Mouse (Mus musculus) lung, embryonic 15.5 days (tissue): Measurements from ENCODE around the gene Smc2. TPM values are rescaled to one million over a fixed set of nuclear protein-coding genes. Genes with fewer than 3 reads are reported as not detected.

Source experiments
- ATAC-seq: fragments of 200-750 bp; cut with Nextera tagmentation; 2 replicates; pipeline ENCODE4 v1.8.0; 2017; ENCODE audit warnings: moderate number of reproducible peaks, borderline replicate concordance; ENCODE audit not compliant: low FRiP score, low TSS enrichment; ENCODE audit errors: extremely low read depth
- H3K27ac ChIP-seq: fragments of 300-500 bp; sonication (generic); 2 replicates; pipeline ENCODE4 v1.5.1; 2015; ENCODE audit warnings: moderate library complexity, mild to moderate bottlenecking, inconsistent platforms
- H3K27me3 ChIP-seq: fragments of 300-500 bp; sonication (generic); 2 replicates; pipeline ENCODE4 v1.6.1; 2015; ENCODE audit warnings: inconsistent platforms
- H3K36me3 ChIP-seq: fragments of 300-500 bp; sonication (generic); 2 replicates; pipeline ENCODE4 v1.6.1; 2015; ENCODE audit warnings: inconsistent platforms
- H3K4me1 ChIP-seq: fragments of 300-500 bp; sonication (generic); 2 replicates; pipeline ENCODE4 v1.6.1; 2015; ENCODE audit warnings: inconsistent platforms
- H3K4me2 ChIP-seq: fragments of 300-500 bp; sonication (generic); 2 replicates; pipeline ENCODE4 v1.6.1; 2015; ENCODE audit warnings: inconsistent platforms, mild to moderate bottlenecking, moderate library complexity
- H3K4me3 ChIP-seq: fragments of 300-500 bp; sonication (generic); 2 replicates; pipeline ENCODE4 v1.5.1; 2015; ENCODE audit warnings: mild to moderate bottlenecking, inconsistent platforms
- H3K9ac ChIP-seq: fragments of 300-500 bp; sonication (generic); 2 replicates; pipeline ENCODE4 v1.6.1; 2015; ENCODE audit warnings: inconsistent platforms
- H3K9me3 ChIP-seq: fragments of 300-500 bp; sonication (generic); 2 replicates; pipeline ENCODE4 v1.6.1; 2016; ENCODE audit warnings: inconsistent platforms
- WGBS: fragments of 180-500 bp; shearing (Covaris S2); methylation state at CpG from one replicate; pipeline ENCODE4 v1.1.7; 2015; 5-methylcytosine and 5-hydroxymethylcytosine counted together
- polyA plus RNA-seq: library from polyadenylated mRNA; unstranded; fragments of >200 nt; fragmentation: Nextera tagmentation; extraction: Ambion mirVana; gene quantifications from 2 replicates; pipeline ENCODE4 v1.2.1, GENCODE M21; 2015

The Smc2 gene
- polyA plus RNA-seq, 1 experiment from 2014 or later = 218 TPM

DNA sequence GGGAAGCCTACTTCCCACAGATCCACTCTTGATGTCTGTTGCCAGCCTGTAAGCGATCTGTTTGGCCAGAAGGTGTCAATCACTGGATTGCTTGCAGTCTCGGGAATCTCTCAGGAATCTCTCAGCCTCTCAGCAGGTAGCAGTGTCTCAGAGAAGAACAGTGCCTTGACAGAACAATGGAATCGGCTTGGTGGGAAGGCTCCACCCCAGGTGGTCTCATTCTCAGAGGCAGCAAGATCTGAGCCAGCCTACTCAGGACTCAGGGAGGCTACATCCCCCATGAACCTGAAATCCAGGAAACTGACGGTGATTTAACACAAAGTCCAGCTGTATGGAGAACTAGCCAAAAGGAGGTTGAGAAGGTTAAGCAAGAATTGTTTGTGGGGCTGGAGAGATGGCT, 78.5 kb downstream of the Smc2 start:
- H3K9me3 ChIP-seq = no peaks in the 10 kb centered on the region
- no peaks in the 10 kb centered on the region for H3K36me3 ChIP-seq
- H3K9ac ChIP-seq = no peak overlapping the region
- H3K4me3 ChIP-seq = no peak overlapping the region
- no peaks in the 10 kb centered on the region for H3K27me3 ChIP-seq
- no peak overlapping the region for H3K4me2 ChIP-seq
- no peak overlapping the region for H3K27ac ChIP-seq
- no peak for ATAC-seq
- no peaks in the 10 kb centered on the region for H3K4me1 ChIP-seq
- WGBS = 20% methylated on average over 4 of the region's 4 CpGs

DNA sequence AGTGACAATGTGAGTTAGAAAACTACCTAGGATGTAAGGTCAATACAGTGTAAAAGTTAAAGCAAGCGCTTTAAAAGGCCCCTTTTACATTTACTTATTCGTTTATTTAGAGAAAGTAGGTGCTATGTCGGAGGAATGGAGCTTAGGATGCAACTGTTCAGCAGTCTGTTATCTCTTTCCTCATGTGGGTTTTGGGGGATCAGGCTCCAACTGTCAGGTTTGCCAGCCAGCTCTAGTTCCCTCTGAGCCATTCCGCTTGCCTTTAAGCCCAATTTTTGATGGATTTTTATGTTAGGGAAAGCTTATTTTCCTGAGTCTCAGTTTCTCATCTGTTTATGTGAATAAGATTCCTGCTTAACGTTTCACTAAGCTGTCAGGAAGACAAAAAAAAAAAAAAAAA, 80.3 kb downstream of the Smc2 start:
- Histone ChIP-seq H3K36me3 (no peaks in the 10 kb centered on the region), H3K9me3 (no peaks in the 10 kb centered on the region), H3K27ac (no peak overlapping the region), H3K4me3 (no peak overlapping the region), H3K9ac (no peak overlapping the region), H3K4me2 (no peak overlapping the region), H3K4me1 (no peaks in the 10 kb centered on the region), H3K27me3 (no peaks in the 10 kb centered on the region)
- 63% methylated on average over 5 of the region's 5 CpGs for WGBS
- ATAC-seq = no peak

DNA sequence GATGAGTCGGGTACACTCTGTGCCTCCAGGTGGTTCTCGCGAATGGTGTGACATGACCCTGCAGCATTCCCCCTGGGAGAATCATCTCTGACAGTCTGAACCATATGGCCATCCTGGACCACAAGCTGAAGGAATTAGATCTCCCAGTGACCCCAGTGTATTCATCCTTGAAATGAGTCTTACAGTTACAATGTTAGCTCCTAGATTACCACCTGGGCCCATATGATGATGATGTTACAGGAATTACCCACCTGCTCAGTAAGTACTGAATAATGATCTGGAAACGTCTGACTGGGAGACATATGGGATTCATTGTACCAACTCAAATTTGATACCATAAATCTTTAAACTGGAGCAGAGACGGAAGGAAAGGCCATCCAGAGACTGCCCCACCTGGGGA, 87.4 kb downstream of the Smc2 start:
- Histone ChIP-seq H3K9ac (no peak overlapping the region), H3K36me3 (no peaks in the 10 kb centered on the region), H3K4me3 (no peak overlapping the region), H3K4me1 (no peaks in the 10 kb centered on the region), H3K9me3 (no peaks in the 10 kb centered on the region), H3K27me3 (no peaks in the 10 kb centered on the region), H3K27ac (no peak overlapping the region), H3K4me2 (no peak overlapping the region)
- no peak for ATAC-seq
- 75% methylated on average over 5 of the region's 5 CpGs for WGBS

DNA sequence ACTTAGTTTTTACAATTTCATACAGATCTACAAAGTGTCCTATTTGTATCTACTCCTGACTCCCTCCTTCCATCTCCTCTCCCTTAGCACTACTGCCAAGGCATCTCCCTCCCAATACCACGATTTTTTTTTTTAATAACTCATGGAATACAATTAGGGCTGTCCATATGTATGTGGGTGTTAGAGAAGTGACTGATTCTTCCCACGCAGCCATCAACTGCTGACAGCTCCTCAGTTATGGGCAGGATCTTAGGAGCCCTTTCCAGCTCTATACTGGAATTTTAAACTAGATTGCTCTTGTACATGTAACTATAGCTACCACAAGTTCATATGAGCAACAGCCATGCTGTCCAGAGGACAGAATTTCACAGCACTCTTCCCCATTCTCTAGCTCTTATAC, 91.6 kb downstream of the Smc2 start:
- Histone ChIP-seq H3K4me2 (no peak overlapping the region), H3K4me3 (no peak overlapping the region), H3K9me3 (no peaks in the 10 kb centered on the region), H3K4me1 (no peaks in the 10 kb centered on the region), H3K9ac (no peak overlapping the region), H3K27me3 (no peaks in the 10 kb centered on the region), H3K36me3 (no peaks in the 10 kb centered on the region), H3K27ac (no peak overlapping the region)
- WGBS = 63% methylated on average over 2 of the region's 2 CpGs
- ATAC-seq = no peak

Other genes starting within 250 kb of the Smc2 start
- gene Vma21-ps, start 58.0 kb downstream of the Smc2 start, polyA plus RNA-seq = 1.9 TPM in 2 replicates
- gene Toporsl, start 157.0 kb downstream of the Smc2 start, polyA plus RNA-seq = not detected in 2 replicates